Mouse (Mus musculus): Measurements from ENCODE around the gene Gid8.

GRCm38 (mm10) chr2:180702701-180703149 lies 7.2 kb upstream of the Gid8 start:
- no peak for TF ChIP-seq POLR2A (IDR thresholded peaks at IDR 0.05; ENCODE audit: insufficient read depth, low read depth, low read length)
- no peak for TF ChIP-seq EP300 (IDR thresholded peaks at IDR 0.05; ENCODE audit: insufficient read depth, low read depth, low read length)

Data from heart, adult 2 months (tissue).